Mouse (Mus musculus) hindbrain, embryonic 11.5 days (tissue): Measurements from ENCODE around the gene Carmil1. TPM values are rescaled to one million over a fixed set of nuclear protein-coding genes. Genes with fewer than 3 reads are reported as not detected.

ENCODE experiments used
- ATAC-seq: fragments of 200-750 bp; cut with Nextera tagmentation; 2 replicates; pipeline ENCODE4 v1.8.0; 2017; ENCODE audit warnings: mild to moderate bottlenecking, moderate TSS enrichment, moderate library complexity; ENCODE audit not compliant: low FRiP score
- DNase-seq: peaks from one replicate; pipeline ENCODE4 v3.0.0-alpha.2; 2015; ENCODE audit warnings: low spot score
- H3K27ac ChIP-seq: fragments of 300-500 bp; sonication (generic); 2 replicates; pipeline ENCODE4 v1.5.1; 2014; ENCODE audit warnings: mild to moderate bottlenecking, low read depth, low read length
- H3K27me3 ChIP-seq: fragments of 300-500 bp; sonication (generic); 2 replicates; pipeline ENCODE4 v1.6.1; 2014; ENCODE audit warnings: mild to moderate bottlenecking, low read length, moderate library complexity, mixed read lengths; ENCODE audit not compliant: control insufficient read depth, insufficient read depth
- H3K36me3 ChIP-seq: fragments of 300-500 bp; sonication (generic); 2 replicates; pipeline ENCODE4 v1.6.1; 2014; ENCODE audit warnings: mild to moderate bottlenecking, low read length, moderate library complexity, mixed read lengths; ENCODE audit not compliant: control insufficient read depth, insufficient read depth
- H3K4me1 ChIP-seq: fragments of 300-500 bp; sonication (generic); replicated peaks from 2 replicates; pipeline ENCODE4 v1.6.1; 2014; ENCODE audit warnings: low read length, mixed read lengths; ENCODE audit not compliant: control insufficient read depth, insufficient read depth
- H3K4me2 ChIP-seq: fragments of 300-500 bp; sonication (generic); replicated peaks from 2 replicates; pipeline ENCODE4 v1.6.1; 2014; ENCODE audit warnings: mild to moderate bottlenecking, low read depth, low read length
- H3K4me3 ChIP-seq: fragments of 300-500 bp; sonication (generic); 2 replicates; pipeline ENCODE4 v1.5.1; 2014; ENCODE audit warnings: low read depth, low read length
- H3K9ac ChIP-seq: fragments of 300-500 bp; sonication (generic); 2 replicates; pipeline ENCODE4 v1.6.1; 2014; ENCODE audit warnings: low read depth, low read length
- H3K9me3 ChIP-seq: fragments of 300-500 bp; sonication (generic); 2 replicates; pipeline ENCODE4 v1.6.1; 2016; ENCODE audit warnings: low read length; ENCODE audit not compliant: control insufficient read depth
- WGBS: fragments of 180-500 bp; shearing (Covaris S2); extraction: QIAGEN DNeasy Blood & Tissue Kit; methylation state at CpG from one replicate; pipeline ENCODE4 v1.1.7; 2014; 5-methylcytosine and 5-hydroxymethylcytosine counted together
- polyA plus RNA-seq: library from polyadenylated mRNA; unstranded; fragments of >200 nt; fragmentation: Nextera tagmentation; extraction: Ambion mirVana; gene quantifications from 2 replicates; pipeline ENCODE4 v1.2.1, GENCODE M21; 2014

The Carmil1 gene
- polyA plus RNA-seq, 1 experiment from 2014 or later, result 18.3 TPM

GRCm38 (mm10) chr13:24136836-24137235 lies 143.8 kb downstream of the Carmil1 start:
- peaks cover 6% of the 10 kb centered on the region; the same call in 1 of the 2 replicates for H3K4me1 ChIP-seq
- WGBS, result 96% methylated on average over 5 of the region's 5 CpGs
- ATAC-seq, result no peak

GRCm38 (mm10) chr13:24135282-24136230 lies 145.0 kb downstream of the Carmil1 start:
- no peaks in the 10 kb centered on the region for H3K36me3 ChIP-seq
- H3K9ac ChIP-seq, result no peak overlapping the region
- ATAC-seq (peak; percentile 66), DNase-seq (peak; percentile 35)
- H3K9me3 ChIP-seq, result no peaks in the 10 kb centered on the region
- 25% methylated on average over 21 of the region's 21 CpGs for WGBS
- H3K4me3 ChIP-seq, result no peak overlapping the region
- H3K27ac ChIP-seq, result peak overlapping the region; percentile 53; the same call in 1 of the 2 replicates
- no peaks in the 10 kb centered on the region for H3K27me3 ChIP-seq
- H3K4me2 ChIP-seq, result no peak overlapping the region; the same call in 1 of the 2 replicates
- peaks cover 6% of the 10 kb centered on the region; the same call in 1 of the 2 replicates for H3K4me1 ChIP-seq

More at GRCm38 (mm10) chr13:24136836-24137235, 143.8 kb downstream of the Carmil1 start:
- no peaks in the 10 kb centered on the region for H3K36me3 ChIP-seq
- H3K9me3 ChIP-seq, result no peaks in the 10 kb centered on the region
- no peak overlapping the region for H3K9ac ChIP-seq
- DNase-seq, result no peak
- no peak overlapping the region for H3K4me2 ChIP-seq
- H3K27ac ChIP-seq, result no peak overlapping the region
- H3K27me3 ChIP-seq, result no peaks in the 10 kb centered on the region
- no peak overlapping the region for H3K4me3 ChIP-seq

DNA sequence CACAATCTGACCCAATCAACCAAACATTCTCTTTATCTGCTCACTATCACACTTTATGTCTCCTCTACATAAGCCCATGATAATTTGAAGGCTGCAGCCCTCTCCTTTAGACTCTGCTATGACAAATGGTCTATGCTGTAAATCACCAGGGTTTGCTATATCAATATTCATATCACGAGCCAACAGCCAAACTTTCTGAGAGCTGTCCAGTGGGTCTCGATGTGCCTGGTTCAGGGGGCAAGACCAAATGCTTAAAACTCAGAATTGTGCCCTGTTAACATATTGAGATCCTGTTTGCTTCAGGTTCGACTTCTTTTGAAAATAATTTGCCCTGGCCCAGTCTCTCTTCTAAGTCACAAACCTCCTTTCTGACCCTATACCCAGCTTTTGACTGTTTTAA lies 147.7 kb downstream of the Carmil1 start:
- Histone ChIP-seq H3K36me3 (no peaks in the 10 kb centered on the region), H3K4me2 (no peak overlapping the region), H3K27me3 (no peaks in the 10 kb centered on the region), H3K4me1 (peaks cover 6% of the 10 kb centered on the region; the same call in 1 of the 2 replicates), H3K27ac (no peak overlapping the region), H3K9ac (no peak overlapping the region), H3K4me3 (no peak overlapping the region), H3K9me3 (no peaks in the 10 kb centered on the region)
- ATAC-seq (no peak), DNase-seq (no peak)
- WGBS, result 90% methylated on average over 3 of the region's 3 CpGs

DNA sequence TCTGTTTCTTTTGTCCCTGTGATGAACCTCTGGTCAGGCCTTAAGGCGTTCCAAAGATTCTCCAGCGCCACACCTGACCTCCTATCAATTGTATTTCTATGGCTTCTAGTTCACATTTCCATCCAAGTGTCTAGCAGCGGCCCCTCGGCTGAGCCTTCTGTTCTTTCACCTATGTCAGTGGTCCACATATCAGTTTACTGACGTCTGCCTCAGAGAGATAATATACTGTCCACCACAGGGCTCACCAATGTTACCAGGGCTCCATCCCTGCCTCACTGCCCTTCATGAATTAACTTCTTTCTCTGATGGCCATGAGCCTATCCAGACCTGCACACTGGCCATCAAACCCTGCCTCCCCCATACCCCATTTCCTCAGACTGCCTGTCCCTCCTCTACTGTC lies 149.3 kb downstream of the Carmil1 start:
- Histone ChIP-seq H3K9ac (no peak overlapping the region), H3K27ac (no peak overlapping the region), H3K36me3 (no peaks in the 10 kb centered on the region), H3K4me1 (peaks cover 6% of the 10 kb centered on the region; the same call in 1 of the 2 replicates), H3K27me3 (no peaks in the 10 kb centered on the region), H3K4me2 (no peak overlapping the region), H3K9me3 (no peaks in the 10 kb centered on the region), H3K4me3 (no peak overlapping the region)
- no peak for DNase-seq
- WGBS, result 87% methylated on average over 5 of the region's 5 CpGs
- ATAC-seq, result no peak

DNA sequence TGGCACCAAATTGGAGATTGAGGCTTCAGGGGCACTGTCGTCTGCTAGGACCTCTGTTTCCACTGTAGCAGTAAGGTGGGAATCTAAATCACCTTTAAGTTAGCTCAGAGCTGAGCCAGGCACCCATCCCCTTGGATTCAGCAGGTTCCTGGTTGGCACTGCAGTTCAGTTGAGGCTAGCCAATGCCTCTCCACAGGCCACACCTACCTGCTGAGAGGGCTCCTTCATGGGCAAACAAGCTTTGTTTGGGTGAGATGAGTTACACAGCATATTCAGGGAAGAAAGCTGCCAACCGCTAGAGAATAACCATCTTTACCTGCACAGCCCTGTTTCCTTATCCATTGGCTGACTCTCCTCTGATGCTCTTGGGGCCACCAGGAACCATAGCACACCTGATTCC lies 149.9 kb downstream of the Carmil1 start:
- 87% methylated on average over 2 of the region's 2 CpGs for WGBS
- Histone ChIP-seq H3K9ac (no peak overlapping the region), H3K4me1 (peaks cover 1% of the 10 kb centered on the region; the same call in 1 of the 2 replicates), H3K4me3 (no peak overlapping the region), H3K9me3 (no peaks in the 10 kb centered on the region), H3K36me3 (no peaks in the 10 kb centered on the region), H3K4me2 (no peak overlapping the region), H3K27me3 (no peaks in the 10 kb centered on the region), H3K27ac (no peak overlapping the region)
- no peak for ATAC-seq
- no peak for DNase-seq

GRCm38 (mm10) chr13:24128731-24129130 lies 151.9 kb downstream of the Carmil1 start:
- ATAC-seq (no peak), DNase-seq (no peak)
- H3K4me1 ChIP-seq, result no peaks in the 10 kb centered on the region
- H3K27ac ChIP-seq, result no peak overlapping the region
- H3K36me3 ChIP-seq, result no peaks in the 10 kb centered on the region
- H3K9ac ChIP-seq, result no peak overlapping the region
- no peaks in the 10 kb centered on the region for H3K27me3 ChIP-seq
- 85% methylated on average over 1 of the region's 1 CpGs for WGBS
- no peak overlapping the region for H3K4me2 ChIP-seq
- H3K9me3 ChIP-seq, result no peaks in the 10 kb centered on the region
- no peak overlapping the region for H3K4me3 ChIP-seq

GRCm38 (mm10) chr13:24125865-24126264 lies 154.7 kb downstream of the Carmil1 start:
- Histone ChIP-seq H3K27ac (no peak overlapping the region), H3K9me3 (no peaks in the 10 kb centered on the region), H3K27me3 (no peaks in the 10 kb centered on the region), H3K4me1 (no peaks in the 10 kb centered on the region), H3K36me3 (no peaks in the 10 kb centered on the region), H3K4me2 (no peak overlapping the region), H3K4me3 (no peak overlapping the region), H3K9ac (no peak overlapping the region)
- ATAC-seq, result no peak
- 82% methylated on average over 6 of the region's 6 CpGs for WGBS
- DNase-seq, result no peak

- no peak overlapping the region for H3K4me2 ChIP-seq
Observed at GRCm38 (mm10) chr13:24117181-24117812, 163.3 kb downstream of the Carmil1 start.

More at GRCm38 (mm10) chr13:24117181-24117812, 163.3 kb downstream of the Carmil1 start:
- no peak overlapping the region for H3K27ac ChIP-seq
- 93% methylated on average over 7 of the region's 7 CpGs for WGBS
- H3K4me1 ChIP-seq, result no peaks in the 10 kb centered on the region
- no peaks in the 10 kb centered on the region for H3K9me3 ChIP-seq
- ATAC-seq (no peak), DNase-seq (no peak)
- no peaks in the 10 kb centered on the region for H3K36me3 ChIP-seq
- H3K4me3 ChIP-seq, result no peak overlapping the region
- no peaks in the 10 kb centered on the region for H3K27me3 ChIP-seq
- no peak overlapping the region for H3K9ac ChIP-seq
